Mouse (Mus musculus) liver, embryonic 12.5 days (tissue): ENCODE results near the gene Arap1. TPM values are rescaled to one million over a fixed set of nuclear protein-coding genes. Genes with fewer than 3 reads are reported as not detected.

Experiments
- ATAC-seq: fragments of 200-750 bp; cut with Nextera tagmentation; 2 replicates; pipeline ENCODE4 v1.8.0; 2017; ENCODE audit warnings: moderate number of reproducible peaks, mild to moderate bottlenecking, moderate library complexity
- H3K27ac ChIP-seq: fragments of 300-500 bp; sonication (generic); 2 replicates; pipeline ENCODE4 v1.5.1; 2016; ENCODE audit warnings: mild to moderate bottlenecking
- H3K27me3 ChIP-seq: fragments of 300-500 bp; sonication (generic); replicated peaks from 2 replicates; pipeline ENCODE4 v1.6.1; 2016; ENCODE audit warnings: mild to moderate bottlenecking, moderate library complexity
- H3K36me3 ChIP-seq: fragments of 300-500 bp; sonication (generic); 2 replicates; pipeline ENCODE4 v1.6.1; 2016; ENCODE audit warnings: mild to moderate bottlenecking, moderate library complexity
- H3K4me1 ChIP-seq: fragments of 300-500 bp; sonication (generic); 2 replicates; pipeline ENCODE4 v1.6.1; 2016
- H3K4me2 ChIP-seq: fragments of 300-500 bp; sonication (generic); 2 replicates; pipeline ENCODE4 v1.6.1; 2016; ENCODE audit warnings: mild to moderate bottlenecking, moderate library complexity
- H3K4me3 ChIP-seq: fragments of 300-500 bp; sonication (generic); 2 replicates; pipeline ENCODE4 v1.5.1; 2016; ENCODE audit warnings: mild to moderate bottlenecking, moderate library complexity
- H3K9ac ChIP-seq: fragments of 300-500 bp; sonication (generic); 2 replicates; pipeline ENCODE4 v1.6.1; 2016; ENCODE audit warnings: mild to moderate bottlenecking, moderate library complexity
- H3K9me3 ChIP-seq: fragments of 300-500 bp; sonication (generic); replicated peaks from 2 replicates; pipeline ENCODE4 v1.6.1; 2016; ENCODE audit warnings: mild to moderate bottlenecking, moderate library complexity
- WGBS: fragments of 180-500 bp; shearing (Covaris S2); methylation state at CpG from one replicate; pipeline ENCODE4 v1.1.7; 2016; ENCODE audit not compliant: insufficient replicate concordance; 5-methylcytosine and 5-hydroxymethylcytosine counted together
- polyA plus RNA-seq: library from polyadenylated mRNA; unstranded; fragments of >200 nt; fragmentation: Nextera tagmentation; extraction: Ambion mirVana; gene quantifications from 2 replicates; pipeline ENCODE4 v1.2.1, GENCODE M21; 2016

Arap1 gene
- 20.5 and 24.6 TPM in 2 replicates for polyA plus RNA-seq

DNA sequence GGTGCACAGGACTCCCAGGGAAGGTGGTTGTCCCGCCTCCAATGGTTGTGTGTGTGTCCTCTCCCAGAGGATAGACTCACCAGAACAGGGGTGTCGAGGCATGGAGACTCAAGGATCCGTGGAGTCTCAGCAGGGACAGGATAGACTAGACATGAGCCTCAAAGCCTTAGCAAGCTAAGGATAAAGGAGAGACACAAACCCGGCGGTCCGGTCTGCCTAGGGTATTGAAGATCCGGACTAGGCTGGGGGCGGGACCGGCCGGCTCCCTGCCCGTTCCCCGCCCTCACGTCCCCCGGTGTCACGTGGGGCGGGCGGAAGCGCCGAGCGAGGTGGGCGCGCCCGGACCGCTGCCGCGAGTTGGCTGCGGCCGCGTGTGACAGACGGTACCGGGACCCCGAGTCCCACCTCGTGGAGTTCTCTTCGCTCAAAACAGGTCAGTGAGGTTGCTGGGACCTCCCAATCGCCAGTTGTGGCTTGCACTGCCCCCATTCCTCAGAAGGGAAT, at the start of gene Arap1:
Arap1 (plus strand) TSS at position 301 of the 504 bp plus-strand sequence.
- H3K4me1 ChIP-seq = peaks cover 78% of the 10 kb centered on the region
- peak within 1 kb of the TSS; percentile 58 for H3K27ac ChIP-seq
- peak within 1 kb of the TSS; percentile 96 for H3K4me2 ChIP-seq
- WGBS = 1% methylated on average over 30 of the region's 35 CpGs
- H3K9ac ChIP-seq = peak within 1 kb of the TSS; percentile 70
- H3K4me3 ChIP-seq = peak within 1 kb of the TSS; percentile 66
- no peaks in the 10 kb centered on the region; the same call in 1 of the 2 replicates for H3K27me3 ChIP-seq
- peaks cover 33% of the 10 kb centered on the region for H3K36me3 ChIP-seq
- H3K9me3 ChIP-seq = no peaks in the 10 kb centered on the region
- ATAC-seq = peak; percentile 72

DNA sequence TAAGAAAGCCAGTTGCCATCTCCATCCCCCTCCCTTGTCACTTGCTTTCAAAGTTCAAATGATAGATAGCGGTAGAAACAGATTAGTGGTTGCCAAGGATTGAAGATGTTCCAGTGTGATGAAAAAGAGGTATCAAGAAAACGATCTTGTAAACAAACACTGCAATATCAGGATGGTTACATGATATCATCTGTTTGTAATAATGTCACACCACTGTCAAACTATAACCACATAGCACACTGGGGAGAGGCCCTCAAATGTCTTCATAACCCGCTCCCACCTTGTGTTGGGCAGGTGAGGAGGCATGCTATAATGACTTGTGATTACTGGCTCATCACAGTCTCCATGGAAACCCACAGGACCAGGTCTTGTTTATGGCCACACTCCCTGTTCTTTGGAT, 49.5 kb upstream of the Arap1 start:
- peaks cover 70% of the 10 kb centered on the region for H3K27me3 ChIP-seq
- 74% methylated on average over 3 of the region's 3 CpGs for WGBS

DNA sequence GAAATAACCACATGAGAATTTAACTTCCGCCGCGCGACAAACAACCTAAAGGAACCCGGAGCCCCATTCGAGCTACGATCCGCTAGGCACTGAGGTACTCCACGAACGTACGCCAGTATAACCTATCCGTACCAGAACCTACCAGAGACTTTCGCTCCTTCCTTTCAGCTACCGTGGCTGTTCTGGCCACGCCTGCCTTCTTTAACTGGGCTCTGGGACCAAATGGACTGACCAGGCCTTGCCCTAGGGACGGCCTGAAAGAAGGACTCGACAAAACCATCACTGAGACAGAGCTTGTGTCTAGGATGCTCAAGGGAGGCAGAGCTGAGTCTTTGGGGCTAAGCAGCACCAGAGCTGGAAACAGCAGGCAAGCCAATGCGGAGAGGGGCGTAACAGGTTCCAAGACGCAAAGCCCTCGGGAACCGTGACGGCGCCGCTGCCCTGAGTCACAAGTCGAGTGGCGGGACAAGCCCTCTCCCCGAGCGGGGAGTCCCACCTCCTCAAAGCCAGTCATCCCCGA, 46.4 kb upstream of the Arap1 start:
- Histone ChIP-seq H3K9ac (peak overlapping the region; percentile 63), H3K27ac (peak overlapping the region; percentile 54; the same call in 1 of the 2 replicates), H3K9me3 (no peaks in the 10 kb centered on the region), H3K27me3 (peaks cover 58% of the 10 kb centered on the region), H3K4me2 (peak overlapping the region; percentile 97), H3K4me3 (peak overlapping the region; percentile 69), H3K36me3 (no peaks in the 10 kb centered on the region), H3K4me1 (peaks cover 38% of the 10 kb centered on the region)
- ATAC-seq = peak; percentile 6; the same call in 1 of the 2 replicates
- WGBS = 2% methylated on average over 30 of the region's 30 CpGs

More for the DNA sequence above, 49.5 kb upstream of the Arap1 start:
- H3K36me3 ChIP-seq = no peaks in the 10 kb centered on the region
- no peak overlapping the region for H3K4me3 ChIP-seq
- no peak overlapping the region for H3K27ac ChIP-seq
- H3K4me2 ChIP-seq = no peak overlapping the region
- no peak overlapping the region for H3K9ac ChIP-seq
- ATAC-seq = no peak
- peaks cover 42% of the 10 kb centered on the region for H3K4me1 ChIP-seq
- H3K9me3 ChIP-seq = no peaks in the 10 kb centered on the region

DNA sequence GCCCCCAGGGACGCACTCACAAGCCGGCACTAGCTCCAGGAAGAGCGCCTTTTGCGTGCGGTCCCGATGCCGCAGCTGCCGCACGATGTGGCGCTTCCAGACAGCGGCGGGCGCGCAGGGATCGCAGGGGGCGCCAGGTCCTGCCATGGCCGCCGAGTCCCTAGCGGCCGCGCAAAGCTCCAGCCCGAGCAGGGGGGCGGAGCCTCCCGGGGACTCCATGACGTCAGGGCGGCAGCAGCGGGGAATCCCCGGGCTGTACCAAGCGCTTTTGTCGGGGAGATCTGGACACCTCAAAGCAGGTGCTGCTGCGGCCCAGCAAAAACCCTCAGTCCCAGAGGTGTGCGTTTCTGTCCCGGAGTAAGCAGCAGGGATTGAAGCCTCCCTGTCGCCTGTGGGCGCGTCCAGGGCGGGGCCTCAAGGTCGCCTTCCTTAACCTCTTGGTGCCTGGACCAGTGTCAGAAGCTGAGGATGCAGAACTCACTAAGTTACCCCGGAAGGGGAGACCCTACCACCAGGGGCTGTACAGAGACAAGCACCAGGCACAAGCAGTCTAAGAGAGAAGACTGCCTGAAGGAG, 45.9 kb upstream of the Arap1 start, which contains the start of gene Atg16l2:
Atg16l2 (minus strand) TSS at position 371 of the 576 bp plus-strand sequence.
- peaks cover 53% of the 10 kb centered on the region for H3K27me3 ChIP-seq
- peak; percentile 86 for ATAC-seq
- no peaks in the 10 kb centered on the region for H3K36me3 ChIP-seq
- H3K27ac ChIP-seq = peak within 1 kb of the TSS; percentile 54; the same call in 1 of the 2 replicates
- under 1% methylated on average over 39 of the region's 39 CpGs for WGBS
- H3K4me2 ChIP-seq = peak within 1 kb of the TSS; percentile 97
- H3K9me3 ChIP-seq = no peaks in the 10 kb centered on the region
- peaks cover 33% of the 10 kb centered on the region for H3K4me1 ChIP-seq
- peak within 1 kb of the TSS; percentile 69 for H3K4me3 ChIP-seq
- peak within 1 kb of the TSS; percentile 63 for H3K9ac ChIP-seq

DNA sequence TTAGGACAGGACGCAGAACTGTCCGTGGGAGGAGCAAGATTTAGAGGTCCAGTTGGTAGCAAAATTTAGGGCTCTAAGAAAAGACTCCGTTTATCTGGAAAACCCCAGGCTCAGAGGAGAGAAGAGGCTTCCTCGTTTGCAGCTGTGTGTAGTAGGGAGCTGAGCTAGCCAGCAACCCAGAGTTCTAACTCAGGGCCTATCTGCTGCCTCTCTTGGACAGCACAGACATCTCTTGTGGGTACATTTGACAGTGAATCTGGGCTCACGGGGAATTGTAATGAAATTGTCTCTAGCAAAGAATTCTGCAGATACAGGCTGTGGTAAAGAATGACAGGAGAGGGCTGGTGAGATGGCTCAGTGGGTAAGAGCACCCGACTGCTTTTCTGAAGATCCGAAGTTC, 45.2 kb upstream of the Arap1 start:
- ATAC-seq = no peak
- Histone ChIP-seq H3K27me3 (peaks cover 46% of the 10 kb centered on the region), H3K4me3 (peak overlapping the region; percentile 69), H3K4me2 (peak overlapping the region; percentile 97), H3K36me3 (no peaks in the 10 kb centered on the region), H3K4me1 (peaks cover 30% of the 10 kb centered on the region), H3K9ac (no peak overlapping the region), H3K9me3 (no peaks in the 10 kb centered on the region), H3K27ac (no peak overlapping the region)
- 48% methylated on average over 7 of the region's 7 CpGs for WGBS

DNA sequence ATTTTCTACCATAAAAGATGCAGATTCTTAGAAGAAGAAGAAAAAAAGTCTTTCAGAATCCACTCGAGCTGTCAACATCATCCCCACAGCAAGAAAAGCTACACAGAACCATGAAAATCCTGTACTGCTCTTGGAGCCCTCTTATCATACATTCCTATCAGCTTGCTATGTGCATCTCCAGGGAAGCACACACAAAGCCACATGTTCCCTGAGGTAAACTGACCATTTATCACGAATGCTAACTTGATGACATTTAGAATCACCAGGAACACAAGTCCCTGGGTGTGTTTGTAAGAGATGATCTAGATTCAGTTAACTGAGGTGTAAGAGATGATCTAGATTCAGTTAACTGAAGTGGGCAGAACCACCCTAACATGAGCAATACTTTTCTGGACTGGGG, 41.0 kb upstream of the Arap1 start:
- H3K4me3 ChIP-seq = no peak overlapping the region
- peaks cover 27% of the 10 kb centered on the region for H3K4me1 ChIP-seq
- no peaks in the 10 kb centered on the region for H3K36me3 ChIP-seq
- no peak for ATAC-seq
- peaks cover 4% of the 10 kb centered on the region for H3K27me3 ChIP-seq
- 32% methylated on average over 2 of the region's 2 CpGs for WGBS
- no peak overlapping the region for H3K27ac ChIP-seq
- no peaks in the 10 kb centered on the region for H3K9me3 ChIP-seq
- no peak overlapping the region for H3K4me2 ChIP-seq
- H3K9ac ChIP-seq = no peak overlapping the region

DNA sequence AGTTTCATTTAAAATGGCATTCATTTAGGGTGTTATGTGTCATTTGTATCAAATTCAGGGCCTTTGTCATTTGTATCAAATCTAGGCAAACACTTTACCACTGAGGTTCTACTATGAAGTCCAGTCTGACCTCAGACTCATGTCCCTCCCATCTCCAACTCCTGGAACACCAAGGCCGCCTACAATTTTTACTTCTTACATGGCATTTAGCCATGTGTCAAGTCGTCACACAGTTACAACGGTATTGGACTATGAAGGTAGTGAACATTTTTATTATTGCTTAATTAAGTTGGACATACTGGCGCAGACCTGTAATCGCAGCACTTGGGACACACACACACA, 37.9 kb upstream of the Arap1 start:
- no peaks in the 10 kb centered on the region for H3K9me3 ChIP-seq
- H3K27me3 ChIP-seq = no peaks in the 10 kb centered on the region
- H3K4me1 ChIP-seq = peaks cover 35% of the 10 kb centered on the region
- H3K9ac ChIP-seq = peak overlapping the region; percentile 78
- H3K36me3 ChIP-seq = no peaks in the 10 kb centered on the region
- H3K4me3 ChIP-seq = peak overlapping the region; percentile 68
- ATAC-seq = no peak; the same call in 1 of the 2 replicates
- peak overlapping the region; percentile 74 for H3K4me2 ChIP-seq
- peak overlapping the region; percentile 93 for H3K27ac ChIP-seq
- WGBS = 39% methylated on average over 5 of the region's 5 CpGs

DNA sequence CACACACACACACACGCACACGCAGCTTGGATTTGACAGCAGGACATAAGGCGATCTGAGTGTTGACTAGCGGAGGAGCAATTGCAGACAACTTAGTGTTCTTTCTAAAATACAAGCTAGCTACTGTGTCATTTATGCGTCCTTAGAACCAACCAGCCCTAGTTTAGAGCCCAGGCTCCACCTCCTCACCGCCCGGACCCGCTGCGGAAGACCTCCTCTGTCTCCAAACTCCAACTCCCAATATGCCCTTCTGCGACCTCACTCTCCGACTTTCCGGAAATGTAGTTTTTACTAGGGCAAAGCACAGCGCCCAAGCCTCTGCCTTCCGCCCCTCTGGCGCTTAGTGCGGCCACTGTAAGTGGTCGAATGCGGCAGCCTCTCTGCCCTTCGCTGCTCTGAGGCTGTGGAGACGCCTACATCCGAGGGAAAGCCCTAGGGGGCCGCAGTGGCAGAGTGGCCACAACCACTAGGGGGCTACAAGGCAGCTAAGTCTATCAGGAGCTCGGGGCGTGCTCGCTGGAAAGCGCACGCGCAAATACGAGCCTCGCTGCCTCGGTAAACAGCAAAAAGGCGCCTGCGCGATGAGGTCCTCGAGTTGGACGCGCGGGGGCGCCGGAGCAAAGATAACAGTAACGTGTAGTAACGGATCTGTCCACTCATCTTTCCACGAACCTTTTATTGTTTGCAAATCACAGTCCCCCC, 37.4 kb upstream of the Arap1 start:
- Histone ChIP-seq H3K27me3 (no peaks in the 10 kb centered on the region), H3K27ac (peak overlapping the region; percentile 93), H3K9ac (peak overlapping the region; percentile 78), H3K36me3 (no peaks in the 10 kb centered on the region), H3K9me3 (no peaks in the 10 kb centered on the region), H3K4me2 (peak overlapping the region; percentile 74), H3K4me1 (peaks cover 40% of the 10 kb centered on the region), H3K4me3 (peak overlapping the region; percentile 68)
- ATAC-seq = peak; percentile 97
- under 1% methylated on average over 43 of the region's 43 CpGs for WGBS

DNA sequence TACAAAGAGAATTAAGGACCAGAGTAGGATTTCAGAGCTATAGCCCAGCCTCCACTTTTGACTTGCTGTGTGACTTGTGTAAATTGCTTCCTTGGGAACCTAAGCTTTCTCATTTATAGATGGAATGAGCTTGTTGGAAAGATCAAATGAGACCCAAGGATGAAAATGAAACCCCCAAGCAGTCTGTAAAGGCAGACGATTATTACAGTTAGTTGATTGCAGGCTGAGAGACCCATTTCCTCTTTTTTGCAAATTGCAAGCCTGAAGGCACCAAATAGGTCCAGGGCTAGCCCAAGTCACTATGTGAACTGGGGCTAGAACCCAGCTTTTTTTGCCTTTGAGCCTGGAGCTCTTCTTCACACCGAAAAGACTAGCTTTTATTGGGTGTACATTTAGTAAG, 36.8 kb upstream of the Arap1 start:
- peak overlapping the region; percentile 68 for H3K4me3 ChIP-seq
- H3K27ac ChIP-seq = peak overlapping the region; percentile 93

DNA sequence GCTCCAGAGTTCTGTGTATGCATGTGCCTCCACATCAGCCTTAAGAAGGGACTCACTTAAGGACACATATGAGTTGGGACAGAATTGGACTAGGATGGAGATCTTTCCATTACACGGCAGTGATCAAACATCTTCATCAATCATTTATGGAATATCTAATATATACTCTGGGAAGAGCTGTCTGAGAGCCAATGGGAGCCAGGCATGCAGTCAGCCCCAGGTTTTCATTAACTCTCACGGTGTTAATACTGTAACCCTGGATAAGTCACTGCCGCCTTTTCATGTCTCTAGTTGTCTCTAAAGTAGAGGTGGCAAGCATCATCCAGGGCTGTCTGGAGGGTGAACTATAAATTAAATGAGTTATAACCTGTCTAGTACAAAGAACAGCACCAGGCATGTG, 34.8 kb upstream of the Arap1 start:
- no peak for ATAC-seq
- Histone ChIP-seq H3K27ac (no peak overlapping the region), H3K9ac (no peak overlapping the region), H3K4me1 (peaks cover 66% of the 10 kb centered on the region), H3K36me3 (no peaks in the 10 kb centered on the region), H3K4me2 (no peak overlapping the region), H3K27me3 (no peaks in the 10 kb centered on the region), H3K9me3 (no peaks in the 10 kb centered on the region), H3K4me3 (no peak overlapping the region)
- 78% methylated on average over 3 of the region's 3 CpGs for WGBS

More for the DNA sequence above, 36.8 kb upstream of the Arap1 start:
- ATAC-seq = no peak
- no peaks in the 10 kb centered on the region for H3K9me3 ChIP-seq
- H3K27me3 ChIP-seq = no peaks in the 10 kb centered on the region
- 16% methylated on average over 2 of the region's 2 CpGs for WGBS
- no peaks in the 10 kb centered on the region for H3K36me3 ChIP-seq
- H3K4me2 ChIP-seq = peak overlapping the region; percentile 74
- peaks cover 46% of the 10 kb centered on the region for H3K4me1 ChIP-seq
- peak overlapping the region; percentile 78 for H3K9ac ChIP-seq

DNA sequence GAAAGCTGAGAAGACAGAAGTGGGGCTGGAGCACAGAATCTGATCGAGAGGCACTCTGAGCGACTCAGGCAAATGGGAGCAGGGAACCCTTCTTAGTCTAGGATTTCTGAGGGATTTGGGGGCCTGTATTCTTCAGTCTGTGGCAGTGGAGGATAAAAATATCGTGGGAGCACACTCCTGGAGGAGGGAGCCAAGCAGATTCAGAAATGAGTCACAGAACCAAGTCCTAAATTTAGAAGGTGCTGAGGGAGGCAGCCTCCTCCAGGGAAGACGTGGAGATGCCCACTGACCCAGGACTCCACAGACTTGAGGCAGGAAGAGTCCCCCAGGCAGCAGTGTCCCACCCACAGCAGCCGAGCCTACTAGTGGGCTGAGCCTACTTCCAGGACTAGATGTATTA, 33.5 kb upstream of the Arap1 start:
- no peak overlapping the region for H3K27ac ChIP-seq
- no peaks in the 10 kb centered on the region for H3K27me3 ChIP-seq
- no peak for ATAC-seq
- H3K4me3 ChIP-seq = no peak overlapping the region
- WGBS = 69% methylated on average over 5 of the region's 5 CpGs
- no peak overlapping the region for H3K4me2 ChIP-seq
- H3K9ac ChIP-seq = no peak overlapping the region
- peaks cover 79% of the 10 kb centered on the region for H3K4me1 ChIP-seq
- H3K36me3 ChIP-seq = no peaks in the 10 kb centered on the region
- H3K9me3 ChIP-seq = no peaks in the 10 kb centered on the region

DNA sequence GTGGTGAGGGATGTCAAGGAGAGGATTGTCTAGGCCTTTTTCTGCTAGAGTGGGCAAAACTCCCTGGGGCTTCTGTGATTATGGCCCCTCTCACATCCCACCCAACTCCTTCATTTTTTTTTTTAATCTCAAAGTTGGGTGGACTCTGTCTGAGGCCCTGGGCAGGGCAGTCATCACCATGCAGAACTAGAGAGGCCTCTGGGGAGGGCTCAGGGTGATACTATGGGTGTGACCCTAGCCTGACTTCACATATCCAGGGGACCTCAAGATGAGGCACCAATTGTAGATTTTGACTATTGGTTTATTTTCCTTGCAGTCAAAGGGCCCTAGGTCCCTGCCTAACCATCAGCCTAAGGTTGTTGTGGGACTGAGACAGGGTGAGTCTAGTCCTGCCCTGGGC, 32.2 kb upstream of the Arap1 start:
- H3K9me3 ChIP-seq = no peaks in the 10 kb centered on the region

More for the DNA sequence above, 32.2 kb upstream of the Arap1 start:
- peak overlapping the region; percentile 28; the same call in 1 of the 2 replicates for H3K9ac ChIP-seq
- H3K36me3 ChIP-seq = no peaks in the 10 kb centered on the region
- H3K4me1 ChIP-seq = peaks cover 83% of the 10 kb centered on the region
- H3K4me3 ChIP-seq = no peak overlapping the region
- peak overlapping the region; percentile 81 for H3K27ac ChIP-seq
- peak overlapping the region; percentile 42 for H3K4me2 ChIP-seq
- no peaks in the 10 kb centered on the region for H3K27me3 ChIP-seq
- ATAC-seq = peak; percentile 78
